10 mouse cellular contexts compared by ENCODE assay signal in the genomic region with DNA sequence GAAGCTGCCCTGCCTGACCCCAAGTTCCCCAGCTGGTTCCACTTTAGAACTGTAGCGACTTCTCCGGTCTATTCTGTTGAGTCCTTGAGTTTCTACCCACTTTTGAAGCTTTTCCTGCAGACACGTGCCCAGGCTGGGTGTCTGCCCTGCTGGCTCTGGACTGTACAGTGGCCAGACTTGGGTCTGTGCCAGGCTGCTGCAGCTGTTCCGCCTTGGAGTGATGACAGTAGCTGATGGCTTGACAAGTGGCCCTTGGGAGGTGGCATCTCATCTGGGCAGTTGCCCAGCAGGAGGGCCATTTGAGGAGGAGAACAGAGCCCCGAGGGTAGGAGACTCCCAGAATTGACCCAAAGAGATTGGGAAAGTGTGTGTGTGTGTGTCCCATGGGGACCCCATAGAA. TPM values are rescaled to one million over a fixed set of nuclear protein-coding genes. Genes with fewer than 3 reads are reported as not detected.
DNase-seq lines count a peak whose midpoint lies in the region; ATAC-seq and TF ChIP-seq lines count a peak whose summit lies in the region.
"Had no signal": no experiment of that assay in that cellular context is flagged by ENCODE, and none has a peak within 500 bp of the region (broad histone marks: within the 10 kb centered on the region; RNA-seq: fewer than 3 reads in every experiment).

No protein-coding gene starts in this region.

- H3K27ac ChIP-seq in stomach, postnatal 0 days (replicated peaks): no peak overlapping the region
- no peak overlapping the region for H3K27ac ChIP-seq in liver, embryonic 12.5 days
- H3K27ac ChIP-seq: liver, embryonic 13.5 days had no signal

- no peak for TF ChIP-seq CTCF in stomach, postnatal 0 days (IDR thresholded peaks at IDR 0.05; ENCODE audit: low read depth)

- no peak; the same call in 1 of the 2 replicates for ATAC-seq in stomach, postnatal 0 days (ENCODE audit: low FRiP score, low TSS enrichment)
- ATAC-seq in liver, embryonic 12.5 days: no peak

- no peaks in the 10 kb centered on the region for H3K27me3 ChIP-seq in stomach, postnatal 0 days (ENCODE audit: control insufficient read depth, insufficient read depth, low read length)
- H3K27me3 ChIP-seq in liver, embryonic 12.5 days (replicated peaks): peaks cover 19% of the 10 kb centered on the region

- DNase-seq in kidney, adult 18-20 months: peak; percentile 19
- DNase-seq in kidney, postnatal 4 days: no peak
- peak; percentile 5 to 30 for DNase-seq in adrenal gland, adult 18-20 months (ENCODE audit: low spot score in 2 of 2)
- peak; percentile 56 to 65 for DNase-seq in cerebellum, postnatal 14 days
- DNase-seq in heart, postnatal 25 days (ENCODE audit: low spot score): peak; percentile 8
- no peak for DNase-seq in stomach, postnatal 0 days (ENCODE audit: low spot score)
- no peak for DNase-seq in embryo, embryonic 10 days (ENCODE audit: low spot score)
- DNase-seq: liver, embryonic 13.5 days had no signal

- H3K9me3 ChIP-seq in stomach, postnatal 0 days (ENCODE audit: control insufficient read depth, low read length): no peaks in the 10 kb centered on the region
- H3K9me3 ChIP-seq in liver, embryonic 12.5 days (replicated peaks): no peaks in the 10 kb centered on the region
- H3K9me3 ChIP-seq: liver, embryonic 13.5 days had no signal

- H3K9ac ChIP-seq in stomach, postnatal 0 days (ENCODE audit: low read length): no peak overlapping the region
- no peak overlapping the region for H3K9ac ChIP-seq in liver, embryonic 12.5 days
- H3K9ac ChIP-seq: liver, embryonic 13.5 days had no signal

- 62% methylated on average over 5 of the region's 5 CpGs for whole genome bisulfite sequencing in stomach, postnatal 0 days
- 50% methylated on average over 5 of the region's 5 CpGs for WGBS in liver, embryonic 12.5 days (ENCODE audit: insufficient replicate concordance)

- no peak for TF ChIP-seq EP300 in stomach, postnatal 0 days (optimal IDR thresholded peaks at IDR 0.05)

- H3K4me1 ChIP-seq in stomach, postnatal 0 days (replicated peaks; ENCODE audit: control insufficient read depth, insufficient read depth): no peaks in the 10 kb centered on the region
- H3K4me1 ChIP-seq in liver, embryonic 12.5 days: no peaks in the 10 kb centered on the region
- H3K4me1 ChIP-seq: liver, embryonic 13.5 days had no signal

- H3K36me3 ChIP-seq in stomach, postnatal 0 days (ENCODE audit: control insufficient read depth, insufficient read depth, low read length): no peaks in the 10 kb centered on the region
- H3K36me3 ChIP-seq in liver, embryonic 12.5 days: no peaks in the 10 kb centered on the region
- H3K36me3 ChIP-seq: liver, embryonic 13.5 days had no signal

- no peak overlapping the region for H3K4me3 ChIP-seq in stomach, postnatal 0 days (ENCODE audit: low read depth, low read length)
- H3K4me3 ChIP-seq in liver, embryonic 12.5 days: no peak overlapping the region
- H3K4me3 ChIP-seq: liver, embryonic 13.5 days had no signal

- no peak overlapping the region for H3K4me2 ChIP-seq in stomach, postnatal 0 days (replicated peaks; ENCODE audit: low read depth)
- H3K4me2 ChIP-seq in liver, embryonic 12.5 days: no peak overlapping the region
- H3K4me2 ChIP-seq: liver, embryonic 13.5 days had no signal

- intact Hi-C loops in heart, postnatal 25 days (cut with DNase I): no loop called here

RNA-seq across cellular contexts. Expression of a gene that starts 6.8 kb away (rescaled TPM):
- not detected for total RNA-seq in adrenal gland, adult 18-20 months (2021)
- total RNA-seq in heart, postnatal 25 days (2021): not detected
- 0.08 and 0.10 TPM in 2 replicates for polyA plus RNA-seq in stomach, postnatal 0 days (2015; fragmentation: Nextera tagmentation; extraction: Ambion mirVana)
- 0.10 and 0.11 TPM in 2 replicates for polyA plus RNA-seq in liver, embryonic 12.5 days (2016; fragmentation: Nextera tagmentation; extraction: Ambion mirVana)
- total RNA-seq: MEL had no signal

RNA-seq across cellular contexts. Expression of a gene that starts 47.6 kb away (rescaled TPM):
- total RNA-seq in adrenal gland, adult 18-20 months (2021): 1 to 10 TPM; 2.9 to 5.6 TPM
- total RNA-seq in heart, postnatal 25 days (2021): 1 to 10 TPM; 1.1 to 1.2 TPM
- 5.0 and 5.5 TPM in 2 replicates for polyA plus RNA-seq in stomach, postnatal 0 days (2015; fragmentation: Nextera tagmentation; extraction: Ambion mirVana)
- 0.50 and 0.72 TPM in 2 replicates for polyA plus RNA-seq in liver, embryonic 12.5 days (2016; fragmentation: Nextera tagmentation; extraction: Ambion mirVana)
- total RNA-seq: MEL had no signal

Comparison
In these comparisons a context has a peak if more than half of its experiments do, and no peak if none do; other contexts are left out.
1. DNase-seq: peak in kidney, adult 18-20 months (single experiment), adrenal gland, adult 18-20 months (2 of 2), cerebellum, postnatal 14 days (2 of 2) and heart, postnatal 25 days (single experiment); none in kidney, postnatal 4 days (0 of 2), stomach, postnatal 0 days (single experiment) and embryo, embryonic 10 days (single experiment).